Mouse (Mus musculus): ENCODE results near the gene Zfp46. TPM values are rescaled to one million over a fixed set of nuclear protein-coding genes. Genes with fewer than 3 reads are reported as not detected.

Gene Zfp46
- polyA plus RNA-seq, 1 experiment from 2014 or later: 24.6 TPM

DNA sequence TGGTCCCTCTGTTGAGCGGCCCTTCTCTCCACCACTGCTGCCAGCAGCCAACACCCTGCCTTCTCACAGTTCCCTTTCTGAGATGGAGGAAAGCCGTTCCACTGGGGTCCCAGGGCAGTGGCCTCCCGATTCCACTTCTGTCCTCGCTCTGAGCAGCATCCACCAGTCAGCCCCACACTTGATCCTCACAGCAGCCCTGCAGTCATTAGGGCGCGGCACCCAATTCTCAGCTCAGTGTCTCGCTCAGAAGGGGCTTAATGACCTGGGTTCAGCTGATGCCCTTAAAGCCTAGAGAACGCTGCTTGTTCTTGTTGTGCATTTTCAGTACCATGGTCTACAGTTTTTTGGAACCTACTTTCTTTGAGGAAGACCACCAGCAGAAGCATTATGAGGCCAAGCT is 3.4 kb upstream of the Zfp46 start:
- H3K27me3 ChIP-seq (ENCODE audit: low read depth, poor library complexity, severe bottlenecking): 0 out of 2 replicates have a peak, but pooled peaks cover 4% of the 10 kb centered on the region
- H3K27ac ChIP-seq: no peak overlapping the region
- H3K4me1 ChIP-seq: peaks cover 34% of the 10 kb centered on the region
- H3K4me3 ChIP-seq: no peak overlapping the region
- WGBS: 67% methylated on average over 8 of the region's 8 CpGs
- no peak for DNase-seq (ENCODE audit: low spot score)
- no peaks in the 10 kb centered on the region for H3K36me3 ChIP-seq
- H3K9me3 ChIP-seq (replicated peaks): no peaks in the 10 kb centered on the region

DNA sequence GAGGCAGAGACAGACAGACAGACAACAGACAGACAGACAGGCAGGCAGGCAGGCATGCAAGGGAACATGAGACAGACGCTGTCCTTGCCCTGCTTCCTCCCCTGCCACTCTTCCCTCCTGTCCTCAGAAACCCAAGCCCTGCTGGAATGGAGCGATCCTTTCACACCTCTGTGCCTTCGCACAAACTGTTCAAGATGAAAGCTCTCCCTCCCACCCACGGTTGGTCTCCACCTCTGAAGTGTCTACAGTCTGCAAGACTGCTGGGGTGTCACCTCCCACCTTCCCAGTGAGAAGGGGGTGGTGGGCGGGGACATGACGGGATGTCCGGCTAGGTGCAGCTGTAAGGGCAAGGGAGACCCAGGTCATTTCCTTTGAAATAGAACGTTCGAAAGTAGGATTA is 2.9 kb upstream of the Zfp46 start:
- H3K27me3 ChIP-seq (ENCODE audit: low read depth, poor library complexity, severe bottlenecking): 0 out of 2 replicates have a peak, but pooled peaks cover 4% of the 10 kb centered on the region
- no peaks in the 10 kb centered on the region for H3K9me3 ChIP-seq (replicated peaks)
- peaks cover 36% of the 10 kb centered on the region for H3K4me1 ChIP-seq
- no peak overlapping the region for H3K4me3 ChIP-seq
- H3K27ac ChIP-seq: no peak overlapping the region; the same call in 1 of the 2 replicates
- WGBS: 33% methylated on average over 9 of the region's 9 CpGs
- no peaks in the 10 kb centered on the region for H3K36me3 ChIP-seq
- no peak for DNase-seq (ENCODE audit: low spot score)

DNA sequence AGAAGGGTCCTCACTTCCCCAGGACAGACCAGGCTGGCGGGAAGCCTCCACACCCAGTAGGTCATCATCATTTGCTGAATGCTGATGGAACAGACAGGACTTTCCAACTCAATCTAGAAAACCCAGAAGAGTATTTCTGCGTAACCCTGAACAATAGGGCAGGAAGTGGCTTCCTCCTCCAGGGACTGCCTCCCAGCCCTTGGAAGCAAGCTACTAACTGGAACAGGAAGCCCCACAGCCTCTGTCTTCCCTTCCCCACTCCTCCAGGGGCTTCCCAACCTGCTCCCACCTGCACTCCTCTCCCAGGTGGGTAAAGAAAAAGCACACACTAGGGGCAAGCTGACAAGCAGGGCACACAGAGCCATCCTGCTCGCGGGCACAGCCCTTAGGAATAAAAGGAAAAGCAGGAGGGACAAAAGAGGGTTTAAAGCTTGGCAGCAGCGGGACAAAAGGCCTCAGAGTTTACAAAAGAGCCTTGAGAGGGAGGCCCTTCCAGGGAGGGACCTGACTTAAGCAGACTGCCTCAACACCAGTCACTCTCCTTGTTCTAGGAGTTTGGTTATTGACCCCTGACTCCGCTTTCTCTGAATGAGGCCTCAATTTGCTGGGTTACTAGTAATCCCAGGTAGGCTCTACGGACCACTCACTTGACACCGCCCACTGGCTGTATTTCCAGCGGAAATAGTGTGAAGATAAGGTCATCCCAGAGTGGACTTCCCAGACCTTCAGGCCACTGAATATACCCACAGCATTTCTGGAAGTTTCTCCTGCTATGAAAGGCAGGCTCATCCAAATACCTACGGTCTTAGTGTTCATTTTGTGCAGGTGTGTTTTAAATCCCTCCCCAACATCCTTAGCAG is 1.6 kb upstream of the Zfp46 start:
- H3K27me3 ChIP-seq (ENCODE audit: low read depth, poor library complexity, severe bottlenecking): 0 out of 2 replicates have a peak, but pooled peaks cover 5% of the 10 kb centered on the region
- peaks cover 45% of the 10 kb centered on the region for H3K4me1 ChIP-seq
- no peaks in the 10 kb centered on the region for H3K9me3 ChIP-seq (replicated peaks)
- H3K4me3 ChIP-seq: no peak overlapping the region
- no peak for DNase-seq (ENCODE audit: low spot score)
- 47% methylated on average over 10 of the region's 10 CpGs for WGBS
- peaks cover 7% of the 10 kb centered on the region for H3K36me3 ChIP-seq
- H3K27ac ChIP-seq: peak overlapping the region; percentile 70; the same call in 1 of the 2 replicates

DNA sequence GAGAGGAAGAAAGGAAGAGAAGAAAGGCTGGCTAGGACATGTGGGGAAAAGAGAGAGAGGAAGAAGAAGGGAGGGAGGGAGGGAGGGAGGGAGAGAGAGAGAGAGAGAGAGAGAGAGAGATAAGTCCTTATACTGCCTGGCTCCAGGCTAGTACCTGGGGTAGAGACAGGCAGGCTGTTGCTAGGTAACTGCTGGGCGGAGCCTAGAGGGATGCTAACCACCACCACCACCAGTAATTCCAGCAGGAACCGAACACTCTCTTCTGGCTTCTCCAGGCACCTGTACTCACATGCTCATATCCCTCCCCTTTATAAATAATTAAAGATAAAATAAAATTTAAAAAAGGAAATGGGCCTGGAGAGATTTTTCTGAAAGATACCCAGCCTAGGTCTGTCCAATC is 700 bp upstream of the Zfp46 start:
- WGBS: 20% methylated on average over 2 of the region's 2 CpGs
- Histone ChIP-seq H3K36me3 (peaks cover 16% of the 10 kb centered on the region), H3K9me3 (replicated peaks) (no peaks in the 10 kb centered on the region), H3K4me3 (no peak overlapping the region), H3K4me1 (peaks cover 45% of the 10 kb centered on the region), H3K27ac (peak overlapping the region; percentile 70; the same call in 1 of the 2 replicates), H3K27me3 (ENCODE audit: low read depth, poor library complexity, severe bottlenecking) (peaks cover 14% of the 10 kb centered on the region)
- no peak for DNase-seq (ENCODE audit: low spot score)

DNA sequence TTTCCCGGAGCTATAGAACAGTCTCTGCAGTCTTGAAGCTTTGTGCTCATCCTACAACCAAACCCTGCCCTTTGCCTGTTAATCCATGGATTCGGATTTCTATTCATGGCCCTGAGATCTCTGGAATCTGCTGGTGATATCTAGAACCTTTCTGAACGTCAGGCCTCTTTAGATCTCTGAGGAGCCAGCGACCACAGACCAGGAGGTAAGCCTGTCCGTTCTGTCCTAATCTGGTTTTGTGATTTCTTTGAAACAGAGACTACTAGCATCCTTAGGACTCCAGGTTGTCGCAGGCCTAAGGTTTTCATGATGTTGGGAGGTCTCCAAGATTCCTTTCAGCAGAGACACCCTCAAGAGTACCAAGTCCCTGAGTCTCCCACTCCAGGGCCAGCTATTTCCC is 408 bp downstream of the Zfp46 start:
- H3K27ac ChIP-seq: peak overlapping the region; percentile 93
- peaks cover 27% of the 10 kb centered on the region for H3K36me3 ChIP-seq
- peaks cover 45% of the 10 kb centered on the region for H3K4me1 ChIP-seq
- H3K27me3 ChIP-seq (ENCODE audit: low read depth, poor library complexity, severe bottlenecking): peaks cover 21% of the 10 kb centered on the region
- no peak for DNase-seq (ENCODE audit: low spot score)
- no peaks in the 10 kb centered on the region for H3K9me3 ChIP-seq (replicated peaks)
- WGBS: 46% methylated on average over 6 of the region's 6 CpGs
- peak overlapping the region; percentile 70 for H3K4me3 ChIP-seq

DNA sequence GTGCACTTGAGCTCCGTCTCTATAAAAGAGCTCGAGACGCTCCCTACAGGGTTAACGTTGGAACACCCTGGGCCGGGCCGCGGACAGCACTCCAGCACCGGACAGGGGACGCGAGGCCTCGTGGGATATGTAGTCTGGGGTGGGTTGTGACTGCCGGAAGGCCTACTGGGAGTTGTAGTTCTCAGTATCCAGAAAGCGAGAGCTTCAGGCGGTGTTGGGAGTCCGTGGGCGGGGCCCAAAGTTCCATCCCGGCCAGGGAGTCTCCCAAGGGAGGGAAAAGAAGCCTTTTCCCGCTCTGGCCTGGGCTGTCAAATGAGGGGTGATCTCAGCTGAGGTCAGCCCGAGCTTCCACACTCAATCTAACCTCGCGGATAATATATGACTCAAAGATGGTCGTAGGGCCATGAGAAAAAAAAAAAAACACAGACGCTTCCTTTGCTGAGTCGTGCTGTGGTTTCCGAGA is 896 bp downstream of the Zfp46 start:
- H3K27ac ChIP-seq: peak overlapping the region; percentile 93
- under 1% methylated on average over 25 of the region's 25 CpGs for WGBS
- H3K4me3 ChIP-seq: peak overlapping the region; percentile 70
- peak; percentile 90 for DNase-seq (ENCODE audit: low spot score)
- H3K36me3 ChIP-seq: peaks cover 32% of the 10 kb centered on the region
- peaks cover 46% of the 10 kb centered on the region for H3K4me1 ChIP-seq
- no peaks in the 10 kb centered on the region for H3K9me3 ChIP-seq (replicated peaks)
- H3K27me3 ChIP-seq (ENCODE audit: low read depth, poor library complexity, severe bottlenecking): peaks cover 26% of the 10 kb centered on the region

DNA sequence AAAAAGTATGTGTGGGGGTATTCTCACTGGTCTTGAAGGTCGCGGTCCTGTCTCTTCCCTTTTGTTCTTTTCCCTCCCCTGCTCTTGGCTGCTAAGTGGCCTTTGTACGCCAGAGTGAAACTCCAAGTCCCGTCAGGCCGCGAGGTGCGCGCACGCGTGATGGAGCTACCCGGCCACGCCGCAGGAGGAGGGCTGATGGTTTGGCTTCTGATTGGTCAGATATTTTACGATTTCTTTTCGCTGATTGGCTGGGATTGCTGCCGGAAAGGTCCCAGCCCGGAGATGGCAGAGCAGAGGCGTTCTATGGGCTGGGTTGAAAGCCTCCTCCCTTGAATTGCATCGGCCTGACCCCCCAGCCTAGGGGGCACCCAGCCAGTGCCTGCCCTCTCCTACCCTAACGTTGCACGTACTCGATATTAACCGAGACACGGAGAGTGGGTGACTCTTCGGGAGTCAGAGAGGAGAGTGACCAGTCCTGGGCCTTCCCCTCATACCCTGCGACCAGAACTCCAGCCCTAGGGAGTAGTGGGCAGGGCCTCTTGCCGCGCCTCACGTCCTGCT is 1.4 kb downstream of the Zfp46 start:
- Histone ChIP-seq H3K27me3 (ENCODE audit: low read depth, poor library complexity, severe bottlenecking) (peaks cover 31% of the 10 kb centered on the region), H3K27ac (peak overlapping the region; percentile 93), H3K4me1 (peaks cover 50% of the 10 kb centered on the region), H3K4me3 (peak overlapping the region; percentile 70), H3K9me3 (replicated peaks) (no peaks in the 10 kb centered on the region), H3K36me3 (peaks cover 37% of the 10 kb centered on the region)
- peak; percentile 91 for DNase-seq (ENCODE audit: low spot score)
- under 1% methylated on average over 29 of the region's 29 CpGs for WGBS

DNA sequence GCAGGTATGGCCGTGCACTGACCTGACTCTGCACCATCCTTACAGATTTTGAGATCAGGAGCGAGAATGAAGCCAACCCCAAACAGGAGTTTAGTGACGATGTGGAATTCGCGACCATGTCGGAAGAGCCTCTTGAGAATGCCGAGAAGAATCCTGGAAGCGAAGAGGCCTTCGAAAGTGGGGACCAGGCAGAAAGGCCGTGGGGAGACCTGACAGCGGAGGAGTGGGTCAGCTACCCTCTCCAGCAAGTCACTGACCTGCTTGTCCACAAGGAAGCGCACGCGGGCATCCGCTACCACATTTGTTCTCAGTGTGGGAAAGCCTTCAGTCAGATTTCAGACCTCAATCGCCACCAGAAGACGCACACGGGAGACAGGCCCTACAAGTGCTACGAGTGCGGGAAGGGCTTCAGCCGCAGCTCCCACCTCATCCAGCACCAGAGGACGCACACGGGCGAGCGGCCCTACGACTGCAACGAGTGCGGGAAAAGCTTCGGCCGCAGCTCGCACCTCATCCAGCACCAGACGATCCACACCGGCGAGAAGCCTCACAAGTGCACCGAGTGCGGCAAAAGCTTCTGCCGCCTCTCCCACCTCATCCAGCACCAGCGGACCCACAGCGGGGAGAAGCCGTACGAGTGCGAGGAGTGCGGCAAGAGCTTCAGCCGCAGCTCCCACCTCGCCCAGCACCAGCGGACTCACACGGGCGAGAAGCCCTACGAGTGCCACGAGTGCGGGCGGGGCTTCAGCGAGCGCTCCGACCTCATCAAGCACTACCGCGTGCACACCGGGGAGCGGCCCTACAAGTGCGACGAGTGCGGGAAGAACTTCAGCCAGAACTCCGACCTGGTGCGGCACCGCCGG is 5.7 kb downstream of the Zfp46 start:
- Histone ChIP-seq H3K27ac (no peak overlapping the region), H3K4me3 (0 out of 2 replicates have a peak overlapping the region, but pooled peaks have one; percentile 1), H3K9me3 (replicated peaks) (no peaks in the 10 kb centered on the region), H3K4me1 (peaks cover 19% of the 10 kb centered on the region), H3K27me3 (ENCODE audit: low read depth, poor library complexity, severe bottlenecking) (peaks cover 39% of the 10 kb centered on the region), H3K36me3 (peaks cover 76% of the 10 kb centered on the region)
- DNase-seq (ENCODE audit: low spot score): no peak
- WGBS: 33% methylated on average over 66 of the region's 66 CpGs

DNA sequence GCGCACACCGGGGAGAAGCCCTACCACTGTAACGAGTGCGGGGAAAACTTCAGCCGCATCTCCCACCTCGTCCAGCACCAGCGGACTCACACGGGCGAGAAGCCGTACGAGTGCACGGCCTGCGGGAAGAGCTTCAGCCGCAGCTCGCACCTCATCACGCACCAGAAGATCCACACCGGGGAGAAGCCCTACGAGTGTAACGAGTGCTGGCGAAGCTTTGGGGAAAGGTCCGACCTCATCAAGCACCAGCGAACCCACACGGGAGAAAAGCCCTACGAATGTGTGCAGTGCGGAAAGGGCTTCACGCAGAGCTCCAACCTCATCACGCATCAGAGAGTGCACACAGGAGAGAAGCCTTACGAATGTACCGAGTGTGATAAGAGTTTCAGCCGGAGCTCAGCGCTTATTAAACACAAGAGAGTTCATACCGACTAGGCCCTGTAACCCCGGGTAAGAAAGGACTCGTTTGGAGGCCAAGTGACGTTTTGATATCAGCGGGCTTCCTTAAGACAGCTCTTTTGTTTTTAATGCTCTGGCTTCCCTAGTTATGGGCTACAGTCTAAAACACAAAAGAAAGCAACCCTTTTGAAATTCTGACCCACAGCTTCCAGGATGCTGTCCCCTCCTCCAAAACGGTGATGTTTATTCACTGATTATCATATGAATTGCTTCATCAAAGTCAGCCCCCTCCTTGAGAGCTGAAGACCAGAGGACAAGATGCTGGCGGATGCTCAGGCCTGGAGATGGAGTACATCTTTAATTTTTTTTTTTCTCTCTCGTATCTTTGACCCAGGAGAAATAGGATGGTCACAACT is 6.5 kb downstream of the Zfp46 start:
- no peak for DNase-seq (ENCODE audit: low spot score)
- Histone ChIP-seq H3K36me3 (peaks cover 77% of the 10 kb centered on the region), H3K4me3 (0 out of 2 replicates have a peak overlapping the region, but pooled peaks have one; percentile 1), H3K9me3 (replicated peaks) (no peaks in the 10 kb centered on the region), H3K27me3 (ENCODE audit: low read depth, poor library complexity, severe bottlenecking) (peaks cover 39% of the 10 kb centered on the region), H3K27ac (no peak overlapping the region), H3K4me1 (peaks cover 16% of the 10 kb centered on the region)
- WGBS: 60% methylated on average over 39 of the region's 39 CpGs

DNA sequence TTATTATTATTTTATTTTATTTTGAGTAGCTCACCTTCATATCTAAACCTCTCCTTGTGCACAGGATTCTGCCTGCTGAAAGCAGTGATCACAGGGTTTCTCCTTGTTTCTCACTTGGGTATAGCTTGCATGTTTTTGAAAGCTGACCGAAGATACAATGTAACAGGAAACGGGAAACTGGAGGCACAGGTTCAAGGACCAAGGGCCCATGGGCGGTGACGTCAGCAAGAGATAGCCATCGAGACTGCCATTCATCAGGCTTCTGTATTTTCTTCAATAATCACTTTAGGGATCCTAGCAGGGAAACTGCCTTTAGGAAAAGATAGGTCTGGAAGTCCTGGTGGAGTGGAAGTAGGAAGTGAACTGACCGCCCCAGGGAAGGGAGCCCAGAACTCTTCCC is 7.2 kb downstream of the Zfp46 start:
- H3K4me3 ChIP-seq: no peak overlapping the region
- no peak for DNase-seq (ENCODE audit: low spot score)
- peaks cover 79% of the 10 kb centered on the region for H3K36me3 ChIP-seq
- H3K9me3 ChIP-seq (replicated peaks): no peaks in the 10 kb centered on the region
- peaks cover 39% of the 10 kb centered on the region for H3K27me3 ChIP-seq (ENCODE audit: low read depth, poor library complexity, severe bottlenecking)
- H3K27ac ChIP-seq: no peak overlapping the region
- WGBS: 94% methylated on average over 6 of the region's 6 CpGs
- H3K4me1 ChIP-seq: peaks cover 13% of the 10 kb centered on the region

DNA sequence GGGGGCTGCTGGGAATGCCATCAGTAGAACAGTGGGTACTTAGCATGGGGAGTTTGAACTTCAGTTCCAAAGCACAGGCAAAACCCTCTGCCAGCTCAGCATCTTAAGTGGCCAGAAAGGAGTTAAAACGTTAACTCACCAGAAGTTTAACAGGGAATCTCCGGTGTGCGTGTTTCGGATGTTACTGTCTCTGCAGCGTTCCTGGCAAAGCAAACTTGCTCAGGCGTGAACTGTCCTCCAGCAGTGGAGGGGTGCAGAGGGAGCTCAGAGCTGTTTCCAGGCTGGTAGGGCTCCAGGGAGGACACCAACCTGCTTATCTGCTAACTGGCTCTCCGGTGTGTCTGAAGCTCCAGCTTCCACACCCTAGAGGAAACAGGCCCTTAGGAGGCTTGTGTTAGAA is 11.5 kb downstream of the Zfp46 start:
- Histone ChIP-seq H3K36me3 (peaks cover 41% of the 10 kb centered on the region), H3K4me3 (no peak overlapping the region), H3K27me3 (ENCODE audit: low read depth, poor library complexity, severe bottlenecking) (peaks cover 8% of the 10 kb centered on the region), H3K27ac (no peak overlapping the region), H3K9me3 (replicated peaks) (no peaks in the 10 kb centered on the region), H3K4me1 (no peaks in the 10 kb centered on the region)
- DNase-seq (ENCODE audit: low spot score): no peak
- 84% methylated on average over 7 of the region's 7 CpGs for WGBS

DNA sequence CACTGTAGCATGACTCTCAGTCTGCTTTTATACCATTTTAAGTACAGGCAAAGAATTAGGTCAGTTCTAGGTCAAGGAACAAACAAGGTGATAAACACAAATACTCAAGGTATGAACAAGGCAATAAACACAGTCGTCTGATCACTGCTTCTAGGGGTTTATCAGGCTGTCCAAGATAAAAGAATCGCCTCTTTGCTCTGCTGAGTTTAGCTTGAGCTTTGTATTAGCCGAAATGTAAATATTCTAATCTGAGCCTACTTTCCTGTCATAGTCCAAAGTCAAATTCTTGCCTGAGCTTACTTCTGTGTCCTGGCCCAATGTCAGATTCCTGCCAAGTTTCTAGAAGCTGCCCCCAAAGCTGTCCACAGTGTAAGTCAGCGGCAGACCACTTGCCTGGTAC is 18.0 kb downstream of the Zfp46 start:
- DNase-seq (ENCODE audit: low spot score): no peak
- H3K27me3 ChIP-seq (ENCODE audit: low read depth, poor library complexity, severe bottlenecking): no peaks in the 10 kb centered on the region

More for the DNA sequence above, 18.0 kb downstream of the Zfp46 start:
- Histone ChIP-seq H3K27ac (no peak overlapping the region), H3K4me1 (no peaks in the 10 kb centered on the region), H3K4me3 (no peak overlapping the region), H3K9me3 (replicated peaks) (no peaks in the 10 kb centered on the region), H3K36me3 (no peaks in the 10 kb centered on the region)
- WGBS: 84% methylated on average over 4 of the region's 4 CpGs
